Mouse (Mus musculus) lung, adult 2 months (tissue): ENCODE measurements around the gene Lgals8.

Source experiments
- CTCF ChIP-seq: fragments of 200-500 bp; IDR thresholded peaks from 2 replicates; pipeline ENCODE4 v1.5.1; 2011; ENCODE audit warnings: mild to moderate bottlenecking, low read length, control low read depth; ENCODE audit not compliant: insufficient read depth
- POLR2A ChIP-seq: fragments of 200-500 bp; IDR thresholded peaks from 2 replicates; pipeline ENCODE4 v1.6.1; 2011; ENCODE audit warnings: low read depth, mild to moderate bottlenecking, control low read depth, low read length, borderline replicate concordance; ENCODE audit errors: extremely low read depth

GRCm38 (mm10) chr13:12461730-12462119 is 3.0 kb downstream of the Lgals8 start:
- TF ChIP-seq POLR2A (no peak), CTCF (no peak)
